Mouse (Mus musculus) ES-E14 (cell line): Measurements from ENCODE around the gene Tmem126b. TPM values are rescaled to one million over a fixed set of nuclear protein-coding genes. Genes with fewer than 3 reads are reported as not detected.

Source experiments
- DNase-seq: peaks from one replicate; pipeline ENCODE4 v3.0.0-alpha.2; 2013; ENCODE audit warnings: low read depth, low spot score
- H3K27ac ChIP-seq: 2 replicates; pipeline ENCODE4 v1.5.1; 2012; ENCODE audit warnings: low read depth, mild to moderate bottlenecking, low read length, moderate library complexity, mixed read lengths; ENCODE audit not compliant: poor library complexity, insufficient read depth, severe bottlenecking
- H3K36me3 ChIP-seq: 2 replicates; pipeline ENCODE4 v1.6.1; 2012; ENCODE audit warnings: mild to moderate bottlenecking, low read length, moderate library complexity, mixed read lengths; ENCODE audit not compliant: control insufficient read depth, poor library complexity, insufficient read depth, severe bottlenecking
- H3K4me1 ChIP-seq, 2 experiments: fragments of 150-350 bp in 1 of 2; sonication (generic) in 1 of 2; 2 replicates each; pipeline ENCODE4 v1.6.1; 2012; ENCODE audit warnings: low read length in 2 of 2, mild to moderate bottlenecking in 1 of 2, mixed read lengths in 1 of 2; ENCODE audit not compliant: control insufficient read depth in 2 of 2, insufficient read depth in 2 of 2, poor library complexity in 1 of 2
- H3K4me3 ChIP-seq, 2 experiments: fragments of 150-350 bp in 1 of 2; sonication (generic) in 1 of 2; 2 replicates each; pipeline ENCODE4 v1.5.1; 2012; ENCODE audit warnings: low read length in 2 of 2, low read depth in 1 of 2, mild to moderate bottlenecking in 1 of 2, mixed read lengths in 1 of 2; ENCODE audit not compliant: insufficient read depth in 1 of 2, poor library complexity in 1 of 2, severe bottlenecking in 1 of 2
- H3K9ac ChIP-seq: 2 replicates; pipeline ENCODE4 v1.6.1; 2012; ENCODE audit warnings: low read depth, mild to moderate bottlenecking, low read length, mixed read lengths; ENCODE audit not compliant: poor library complexity, insufficient read depth, severe bottlenecking
- H3K9me3 ChIP-seq: fragments of 150-350 bp; sonication (generic); 2 replicates; pipeline ENCODE4 v1.6.1; 2012; ENCODE audit warnings: low read depth, mild to moderate bottlenecking, low read length; ENCODE audit not compliant: control insufficient read depth, insufficient read depth
- CHD2 ChIP-seq: IDR thresholded peaks from 2 replicates; pipeline ENCODE4 v1.6.1; 2014; ENCODE audit warnings: mild to moderate bottlenecking, low read depth, low read length, inconsistent platforms
- HCFC1 ChIP-seq: IDR thresholded peaks from 2 replicates; pipeline ENCODE4 v1.6.1; 2012; ENCODE audit warnings: low read length, inconsistent platforms, borderline replicate concordance; ENCODE audit not compliant: insufficient read depth
- MAFK ChIP-seq: IDR thresholded peaks from 2 replicates; pipeline ENCODE4 v1.6.1; 2014; ENCODE audit warnings: mild to moderate bottlenecking, low read depth, low read length, inconsistent platforms; ENCODE audit not compliant: insufficient read depth
- ZC3H11A ChIP-seq: IDR thresholded peaks from 2 replicates; pipeline ENCODE4 v1.6.1; 2012; ENCODE audit warnings: low read depth, mild to moderate bottlenecking, inconsistent platforms, low read length, borderline replicate concordance
- ZNF384 ChIP-seq: IDR thresholded peaks from 2 replicates; pipeline ENCODE4 v1.6.1; 2012; ENCODE audit warnings: low read depth, low read length, inconsistent platforms
- in situ Hi-C, 2 experiments: fragments of 600-800 bp; cut with MboI; formaldehyde crosslinking; loops; one replicate each; pipeline ENCODE4 v1.15.1; 2025; ENCODE audit warnings: low sequenced_read_pairs in 2 of 2, inconsistent platforms in 1 of 2; ENCODE audit not compliant: unreplicated experiment in 2 of 2
- total RNA-seq: library from RNA; depleted of rRNA; stranded (reverse); fragments of 300-350 nt; gene quantifications from 2 replicates; pipeline ENCODE4 v1.2.3, GENCODE M21; 2012; rRNA removed

The Tmem126b gene
- total RNA-seq, 1 experiment, result 12.8 TPM

- Histone ChIP-seq H3K9ac (no peak overlapping the region), H3K27ac (no peak overlapping the region), H3K4me1 (peaks cover 1 to 2% of the 10 kb centered on the region in 2 experiments; a peak in 2 of 4 replicates), H3K4me3 (no peak overlapping the region), H3K36me3 (no peaks in the 10 kb centered on the region), H3K9me3 (no peaks in the 10 kb centered on the region)
- in situ Hi-C loops, result loop anchor here in 1 of 2 experiments (25.0 kb wide), 1 partner anchor 470 kb away; no protein-coding TSS in a partner anchor
- TF ChIP-seq ZNF384, result no peak
- no peak for TF ChIP-seq HCFC1
- TF ChIP-seq MAFK, result no peak
- no peak for TF ChIP-seq CHD2
- no peak for TF ChIP-seq ZC3H11A
- DNase-seq, result no peak
Measured at GRCm38 (mm10) chr7:90432221-90432620, 43.6 kb downstream of the Tmem126b start.

- Histone ChIP-seq H3K36me3 (no peaks in the 10 kb centered on the region), H3K9ac (peak overlapping the region; percentile 8; the same call in 1 of the 2 replicates), H3K4me3 (peak overlapping the region; percentile 51 to 81; a peak in 3 of 4 replicates), H3K27ac (no peak overlapping the region), H3K9me3 (no peaks in the 10 kb centered on the region), H3K4me1 (peaks cover 4 to 5% of the 10 kb centered on the region in 2 experiments; a peak in 3 of 4 replicates)
- in situ Hi-C loops, result loop anchor here in 1 of 2 experiments (25.0 kb wide), 1 partner anchor 465 kb away; no protein-coding TSS in a partner anchor
- TF ChIP-seq ZNF384 (no peak), MAFK (no peak), CHD2 (no peak), ZC3H11A (no peak), HCFC1 (no peak)
- DNase-seq, result no peak
Measured at GRCm38 (mm10) chr7:90427006-90427405, 48.8 kb downstream of the Tmem126b start.

GRCm38 (mm10) chr7:90426020-90427001 lies 49.5 kb downstream of the Tmem126b start, which contains the start of gene Ccdc89:
Ccdc89 (plus strand) TSS chr7:90426577.
- Histone ChIP-seq H3K9me3 (no peaks in the 10 kb centered on the region), H3K27ac (no peak within 1 kb of the TSS), H3K9ac (peak within 1 kb of the TSS; percentile 8), H3K36me3 (no peaks in the 10 kb centered on the region), H3K4me1 (peaks cover 4 to 5% of the 10 kb centered on the region in 2 experiments; a peak in 3 of 4 replicates), H3K4me3 (peak within 1 kb of the TSS; percentile 51 to 81)
- in situ Hi-C loops, result loop anchor here in 1 of 2 experiments (25.0 kb wide), 1 partner anchor 464 kb away; no protein-coding TSS in a partner anchor
- TF ChIP-seq ZNF384 (no peak), HCFC1 (peak; percentile 9; the same call in 1 of the 2 replicates), ZC3H11A (no peak), CHD2 (peak; percentile 85)
- DNase-seq, result peak; percentile 77

Other genes starting within 250 kb of the Tmem126b start
- gene Ccdc83, start 210.2 kb downstream of the Tmem126b start, total RNA-seq, result 0.31 and 0.42 TPM in 2 replicates
- gene Sytl2, start 173.7 kb downstream of the Tmem126b start, total RNA-seq, result 1.3 and 2.7 TPM in 2 replicates
- 1.0 and 1.7 TPM in 2 replicates for gene Ccdc89, start 49.4 kb downstream of the Tmem126b start, total RNA-seq
- gene Crebzf, start 33.3 kb downstream of the Tmem126b start, total RNA-seq, result 56.6 and 101 TPM in 2 replicates
- gene Tmem126a, start 18.8 kb downstream of the Tmem126b start, total RNA-seq, result 63.3 and 73.8 TPM in 2 replicates
- 0.13 and 0.21 TPM in 2 replicates for gene Dlg2, start 671 bp upstream of the Tmem126b start, total RNA-seq